Mouse (Mus musculus) intestine, postnatal 0 days (tissue): ENCODE results near the gene Lmntd1. TPM values are rescaled to one million over a fixed set of nuclear protein-coding genes. Genes with fewer than 3 reads are reported as not detected.

Experiments
- ATAC-seq: fragments of 200-750 bp; cut with Nextera tagmentation; 2 replicates; pipeline ENCODE4 v1.8.0; 2017; ENCODE audit warnings: mild to moderate bottlenecking, moderate TSS enrichment, moderate library complexity
- H3K27ac ChIP-seq: fragments of 300-500 bp; sonication (generic); 2 replicates; pipeline ENCODE4 v1.5.1; 2014; ENCODE audit warnings: mild to moderate bottlenecking, low read depth, low read length, moderate library complexity
- H3K27me3 ChIP-seq: fragments of 300-500 bp; sonication (generic); replicated peaks from 2 replicates; pipeline ENCODE4 v1.6.1; 2014; ENCODE audit warnings: low read length, mixed read lengths; ENCODE audit not compliant: control insufficient read depth, insufficient read depth
- H3K36me3 ChIP-seq: fragments of 300-500 bp; sonication (generic); 2 replicates; pipeline ENCODE4 v1.6.1; 2014; ENCODE audit warnings: mild to moderate bottlenecking, moderate library complexity; ENCODE audit not compliant: control insufficient read depth, insufficient read depth
- H3K4me1 ChIP-seq: fragments of 300-500 bp; sonication (generic); replicated peaks from 2 replicates; pipeline ENCODE4 v1.6.1; 2014; ENCODE audit warnings: antibody characterized with exemption, low read length, mixed read lengths; ENCODE audit not compliant: control insufficient read depth, insufficient read depth
- H3K4me2 ChIP-seq: fragments of 300-500 bp; sonication (generic); replicated peaks from 2 replicates; pipeline ENCODE4 v1.6.1; 2014; ENCODE audit warnings: low read depth, mild to moderate bottlenecking, moderate library complexity
- H3K4me3 ChIP-seq: fragments of 300-500 bp; sonication (generic); 2 replicates; pipeline ENCODE4 v1.5.1; 2014; ENCODE audit warnings: low read depth, low read length
- H3K9ac ChIP-seq: fragments of 300-500 bp; sonication (generic); 2 replicates; pipeline ENCODE4 v1.6.1; 2014; ENCODE audit warnings: mild to moderate bottlenecking, low read depth, low read length
- H3K9me3 ChIP-seq: fragments of 300-500 bp; sonication (generic); 2 replicates; pipeline ENCODE4 v1.6.1; 2016; ENCODE audit warnings: mixed run types; ENCODE audit not compliant: control insufficient read depth
- CTCF ChIP-seq: sonication (generic); IDR thresholded peaks from 2 replicates; pipeline ENCODE4 v1.5.1; 2016; ENCODE audit warnings: low read depth, mild to moderate bottlenecking, control low read depth, antibody characterized with exemption, moderate library complexity
- WGBS: fragments of 180-500 bp; shearing (Covaris S2); extraction: QIAGEN DNeasy Blood & Tissue Kit; methylation state at CpG from one replicate; pipeline ENCODE4 v1.1.7; 2014; 5-methylcytosine and 5-hydroxymethylcytosine counted together
- polyA plus RNA-seq: library from polyadenylated mRNA; unstranded; fragments of >200 nt; fragmentation: Nextera tagmentation; extraction: Ambion mirVana; gene quantifications from 2 replicates; pipeline ENCODE4 v1.2.1, GENCODE M21; 2015

Gene Lmntd1
- polyA plus RNA-seq, 1 experiment from 2014 or later: 0.61 TPM

DNA sequence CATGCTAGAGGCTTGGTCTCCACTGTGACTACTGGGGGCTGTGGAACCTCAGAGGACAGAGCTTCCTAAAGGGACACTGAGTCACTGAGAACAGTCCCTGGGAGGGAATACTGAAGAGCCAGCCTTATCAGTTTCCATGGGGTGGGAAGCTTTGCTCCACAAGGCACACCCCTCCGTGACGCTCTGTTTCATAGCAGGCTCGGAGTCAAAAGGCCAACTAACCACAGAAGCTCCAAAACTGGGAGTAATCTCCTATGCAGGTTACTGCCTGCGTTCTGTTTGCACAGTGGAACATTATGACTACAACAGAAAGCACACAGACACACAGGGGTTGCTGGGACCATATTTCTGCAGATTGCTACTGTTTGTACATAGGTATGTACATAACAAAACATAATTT is 18.2 kb downstream of the Lmntd1 start:
- H3K36me3 ChIP-seq: no peaks in the 10 kb centered on the region
- no peaks in the 10 kb centered on the region for H3K27me3 ChIP-seq
- no peaks in the 10 kb centered on the region for H3K4me1 ChIP-seq
- H3K9me3 ChIP-seq: no peaks in the 10 kb centered on the region
- no peak overlapping the region for H3K4me2 ChIP-seq
- no peak for TF ChIP-seq CTCF
- WGBS: 48% methylated on average over 4 of the region's 4 CpGs
- no peak overlapping the region for H3K4me3 ChIP-seq
- H3K27ac ChIP-seq: no peak overlapping the region
- ATAC-seq: no peak
- H3K9ac ChIP-seq: no peak overlapping the region

DNA sequence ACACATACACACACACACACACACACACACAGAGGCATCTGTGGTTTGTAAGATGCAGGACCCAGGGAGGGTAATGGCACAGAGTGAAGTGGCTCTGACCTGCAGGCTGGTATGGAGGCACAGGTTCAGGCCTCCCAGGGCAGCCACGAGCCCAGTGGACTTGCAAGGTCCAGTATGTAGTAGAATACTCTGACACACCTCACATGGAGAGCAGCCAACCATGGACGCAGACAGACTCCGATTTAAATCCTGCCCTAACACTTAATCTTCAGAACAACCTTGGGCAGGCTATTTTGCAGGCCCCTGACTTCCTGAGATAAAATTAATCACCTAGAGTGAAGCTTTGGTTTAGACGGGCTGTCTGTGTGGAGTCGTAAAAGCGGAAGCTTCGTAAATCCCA is 20.1 kb downstream of the Lmntd1 start:
- no peak overlapping the region for H3K27ac ChIP-seq
- no peak for TF ChIP-seq CTCF
- WGBS: 50% methylated on average over 7 of the region's 7 CpGs
- H3K4me3 ChIP-seq: no peak overlapping the region
- H3K27me3 ChIP-seq: no peaks in the 10 kb centered on the region
- no peak overlapping the region for H3K9ac ChIP-seq
- no peak for ATAC-seq
- H3K36me3 ChIP-seq: no peaks in the 10 kb centered on the region
- H3K9me3 ChIP-seq: no peaks in the 10 kb centered on the region
- H3K4me2 ChIP-seq: no peak overlapping the region
- H3K4me1 ChIP-seq: no peaks in the 10 kb centered on the region

DNA sequence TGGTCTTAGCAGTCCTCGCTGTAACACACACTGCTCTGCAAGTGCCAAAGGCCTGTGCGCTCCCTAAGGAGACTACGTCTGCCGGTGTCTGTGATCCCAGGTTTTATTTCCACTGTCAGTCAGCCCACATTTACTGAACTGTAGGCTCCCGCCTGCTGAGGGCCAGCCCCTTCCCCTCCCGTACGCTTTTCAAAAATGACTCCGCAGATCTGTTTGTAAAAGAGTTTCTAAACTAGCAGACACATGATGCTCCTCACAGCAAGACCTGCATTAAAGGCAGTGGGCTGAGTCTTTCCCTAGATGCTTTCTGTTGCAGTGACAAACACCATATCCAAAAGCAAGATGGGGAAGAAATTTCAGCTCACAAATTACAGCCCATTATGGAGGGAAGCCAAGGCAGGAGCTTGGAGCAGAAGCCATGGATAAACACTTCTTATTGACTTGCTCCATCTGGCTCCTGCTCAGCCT is 21.6 kb downstream of the Lmntd1 start:
- H3K4me2 ChIP-seq: no peak overlapping the region
- 57% methylated on average over 8 of the region's 8 CpGs for WGBS
- TF ChIP-seq CTCF: no peak
- no peaks in the 10 kb centered on the region for H3K4me1 ChIP-seq
- no peaks in the 10 kb centered on the region for H3K9me3 ChIP-seq
- no peak overlapping the region for H3K27ac ChIP-seq
- H3K36me3 ChIP-seq: no peaks in the 10 kb centered on the region
- no peaks in the 10 kb centered on the region for H3K27me3 ChIP-seq
- H3K4me3 ChIP-seq: no peak overlapping the region
- ATAC-seq: no peak
- H3K9ac ChIP-seq: no peak overlapping the region

DNA sequence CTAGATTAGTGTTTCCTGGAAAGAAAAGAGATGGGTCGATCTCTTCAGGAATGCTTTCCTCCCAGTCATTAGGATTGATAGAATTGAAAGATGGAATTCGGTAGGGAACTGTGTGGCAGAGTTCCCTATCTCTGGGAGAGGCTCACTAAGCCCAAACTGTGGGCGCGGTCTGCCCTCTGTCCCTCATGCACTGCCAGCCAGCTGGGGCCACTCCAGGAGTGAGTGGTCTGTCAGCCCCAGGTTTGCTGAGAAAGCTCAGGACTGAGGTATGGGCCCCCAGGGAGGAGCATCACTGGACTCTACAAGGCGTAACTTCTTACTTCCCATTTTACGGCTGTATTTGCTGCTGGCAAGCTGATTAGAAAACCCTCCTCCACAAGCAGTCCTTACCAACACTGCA is 22.1 kb downstream of the Lmntd1 start:
- no peak for TF ChIP-seq CTCF
- no peak for ATAC-seq

DNA sequence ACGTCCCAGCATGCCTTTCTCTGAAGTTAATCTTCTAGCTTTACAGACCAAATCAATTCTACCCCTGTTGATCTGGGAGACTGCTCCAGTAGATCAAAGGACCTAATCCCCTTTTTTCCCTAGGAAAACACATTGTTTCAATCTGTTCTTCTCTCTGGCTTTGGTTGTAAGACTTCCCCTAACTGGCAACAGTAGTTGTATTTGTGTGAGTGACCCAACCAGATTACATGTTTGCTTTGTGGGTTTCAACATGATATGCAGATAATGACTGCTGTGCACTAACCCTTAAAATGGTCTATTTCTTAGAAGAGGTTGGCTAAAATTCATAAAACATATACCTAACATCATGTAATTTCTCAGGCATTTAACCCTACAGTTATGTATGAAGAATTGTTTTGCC is 22.5 kb downstream of the Lmntd1 start:
- Histone ChIP-seq H3K4me3 (no peak overlapping the region), H3K9ac (no peak overlapping the region), H3K36me3 (no peaks in the 10 kb centered on the region), H3K9me3 (no peaks in the 10 kb centered on the region), H3K4me2 (no peak overlapping the region), H3K27me3 (no peaks in the 10 kb centered on the region), H3K27ac (no peak overlapping the region), H3K4me1 (no peaks in the 10 kb centered on the region)
- ATAC-seq: no peak
- WGBS: 72% methylated on average over 1 of the region's 1 CpGs
- TF ChIP-seq CTCF: no peak

More for the DNA sequence above, 22.1 kb downstream of the Lmntd1 start:
- Histone ChIP-seq H3K4me1 (no peaks in the 10 kb centered on the region), H3K27me3 (no peaks in the 10 kb centered on the region), H3K27ac (no peak overlapping the region), H3K4me2 (no peak overlapping the region), H3K9me3 (no peaks in the 10 kb centered on the region), H3K4me3 (no peak overlapping the region), H3K36me3 (no peaks in the 10 kb centered on the region), H3K9ac (no peak overlapping the region)
- WGBS: 60% methylated on average over 6 of the region's 6 CpGs

DNA sequence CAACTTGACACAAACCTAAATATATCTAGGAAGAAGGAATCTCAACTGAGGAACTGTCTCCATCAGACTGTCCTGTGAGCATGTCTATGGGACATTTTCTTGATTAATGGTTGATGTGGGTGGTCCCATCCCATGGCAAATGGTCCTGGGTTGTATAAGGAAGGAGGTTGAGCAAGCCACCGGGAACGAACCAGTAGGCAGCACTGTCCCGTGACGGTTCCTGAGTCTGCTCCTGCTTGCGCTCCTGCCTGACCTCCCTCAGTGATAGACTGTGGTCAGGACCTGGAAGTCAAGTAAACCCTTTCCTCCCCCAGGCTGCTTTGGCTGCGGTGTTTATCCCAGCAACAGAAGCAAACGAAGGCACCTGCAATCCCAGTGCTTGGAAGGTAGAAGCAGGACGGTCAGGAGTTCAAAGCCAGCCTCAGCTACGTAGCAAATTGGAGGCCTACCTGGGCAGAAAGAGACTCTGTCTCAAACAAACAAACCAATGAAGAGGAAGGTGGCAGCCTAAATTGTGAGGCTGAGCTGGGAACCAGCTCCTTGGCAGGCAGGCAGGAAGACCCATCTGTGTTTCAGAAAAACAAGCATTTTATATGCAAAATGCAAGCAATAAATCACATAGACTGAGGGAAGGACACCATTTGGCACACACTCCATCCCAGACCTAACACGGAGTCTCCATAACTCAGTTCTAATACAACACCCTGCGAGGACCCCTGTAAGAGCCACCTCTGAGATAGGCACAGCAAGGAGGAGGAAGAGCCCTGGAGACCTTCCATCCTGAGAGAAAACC is 23.4 kb downstream of the Lmntd1 start:
- H3K4me2 ChIP-seq: no peak overlapping the region
- no peak for ATAC-seq
- H3K9ac ChIP-seq: no peak overlapping the region
- no peaks in the 10 kb centered on the region for H3K27me3 ChIP-seq
- H3K27ac ChIP-seq: no peak overlapping the region
- no peaks in the 10 kb centered on the region for H3K9me3 ChIP-seq
- no peaks in the 10 kb centered on the region for H3K4me1 ChIP-seq
- TF ChIP-seq CTCF: no peak
- H3K4me3 ChIP-seq: no peak overlapping the region
- WGBS: 76% methylated on average over 11 of the region's 11 CpGs
- no peaks in the 10 kb centered on the region for H3K36me3 ChIP-seq
